ENCODE assay signal across 9 mouse cellular contexts in genomic region chr6:120466609-120467329, GRCm38 (mm10). TPM values are rescaled to one million over a fixed set of nuclear protein-coding genes. Genes with fewer than 3 reads are reported as not detected.
DNase-seq lines count a peak whose midpoint lies in the region; ATAC-seq and TF ChIP-seq lines count a peak whose summit lies in the region.
"Had no signal": no experiment of that assay in that cellular context is flagged by ENCODE, and none has a peak within 500 bp of the region (broad histone marks: within the 10 kb centered on the region; RNA-seq: fewer than 3 reads in every experiment).

No protein-coding gene starts in this region.

- H3K4me1 ChIP-seq in liver, embryonic 16.5 days (ENCODE audit: control insufficient read depth, low read depth, low read length), result peaks cover 52% of the 10 kb centered on the region
- peaks cover 13% of the 10 kb centered on the region for H3K4me1 ChIP-seq in intestine, embryonic 15.5 days (replicated peaks)

- H3K4me2 ChIP-seq in liver, embryonic 16.5 days (ENCODE audit: low read depth, low read length), result peak overlapping the region; percentile 41
- H3K4me2 ChIP-seq in intestine, embryonic 15.5 days (replicated peaks), result no peak overlapping the region
- H3K4me2 ChIP-seq: hindbrain, embryonic 15.5 days had no signal

- no peaks in the 10 kb centered on the region for H3K36me3 ChIP-seq in liver, embryonic 16.5 days (ENCODE audit: control insufficient read depth, insufficient read depth)
- no peaks in the 10 kb centered on the region for H3K36me3 ChIP-seq in intestine, embryonic 15.5 days
- H3K36me3 ChIP-seq: hindbrain, embryonic 15.5 days had no signal

- H3K27ac ChIP-seq in layer of hippocampus, adult 2 months, result no peak overlapping the region
- H3K27ac ChIP-seq in liver, embryonic 16.5 days (ENCODE audit: low read length), result peak overlapping the region; percentile 60
- no peak overlapping the region for H3K27ac ChIP-seq in intestine, embryonic 15.5 days
- H3K27ac ChIP-seq: hindbrain, embryonic 15.5 days had no signal

- 18% methylated on average over 10 of the region's 10 CpGs for WGBS in liver, embryonic 16.5 days (ENCODE audit: insufficient replicate concordance)
- 77% methylated on average over 10 of the region's 10 CpGs for WGBS in intestine, embryonic 15.5 days

- ATAC-seq in activated CD4-positive, CD25-positive, alpha-beta regulatory T cell, adult 4 months, result peak; percentile 73
- ATAC-seq in liver, embryonic 16.5 days (ENCODE audit: low read depth), result no peak
- ATAC-seq in intestine, embryonic 15.5 days, result no peak

- no peak overlapping the region for H3K4me3 ChIP-seq in layer of hippocampus, adult 2 months
- no peak overlapping the region for H3K4me3 ChIP-seq in liver, embryonic 16.5 days (ENCODE audit: low read depth, low read length)
- H3K4me3 ChIP-seq in intestine, embryonic 15.5 days (replicated peaks), result no peak overlapping the region
- H3K4me3 ChIP-seq: hindbrain, embryonic 15.5 days had no signal

- peaks cover 5% of the 10 kb centered on the region; the same call in 1 of the 2 replicates for H3K27me3 ChIP-seq in liver, embryonic 16.5 days (ENCODE audit: control insufficient read depth, insufficient read depth, low read depth, low read length)
- H3K27me3 ChIP-seq in intestine, embryonic 15.5 days (replicated peaks), result peaks cover 8% of the 10 kb centered on the region

- H3K9ac ChIP-seq in liver, embryonic 16.5 days (ENCODE audit: low read depth, low read length), result no peak overlapping the region
- H3K9ac ChIP-seq in intestine, embryonic 15.5 days, result no peak overlapping the region
- H3K9ac ChIP-seq: hindbrain, embryonic 15.5 days had no signal

- TF ChIP-seq CTCF in layer of hippocampus, adult 2 months (conservative IDR thresholded peaks at IDR 0.05), result peak; percentile 28

- H3K9me3 ChIP-seq in liver, embryonic 16.5 days (replicated peaks; ENCODE audit: control insufficient read depth, low read length), result no peaks in the 10 kb centered on the region
- H3K9me3 ChIP-seq in intestine, embryonic 15.5 days, result no peaks in the 10 kb centered on the region
- H3K9me3 ChIP-seq: hindbrain, embryonic 15.5 days had no signal

- DNase-seq in layer of hippocampus, adult 2 months (ENCODE audit: low spot score in 2 of 2), result no peak
- DNase-seq in layer of hippocampus, postnatal 10 days (ENCODE audit: low spot score in 2 of 2), result no peak
- peak; percentile 87 for DNase-seq in thymus, postnatal 0 days (ENCODE audit: low spot score)
- no peak for DNase-seq in right cerebral cortex, adult 18-20 months
- no peak for DNase-seq in frontal cortex, postnatal 25 days (ENCODE audit: low spot score in 2 of 2)

RNA-seq across cellular contexts. Expression of gene Il17ra, which starts 3.7 kb away (rescaled TPM):
- total RNA-seq in layer of hippocampus, adult 2 months (2021), result 1 to 10 TPM; 6.7 to 8.1 TPM
- total RNA-seq in layer of hippocampus, postnatal 10 days (2021), result 1 to 10 TPM; 4.0 to 4.1 TPM
- 10 to 100 TPM; 19.0 to 22.5 TPM for polyA plus RNA-seq in activated CD4-positive, CD25-positive, alpha-beta regulatory T cell, adult 4 months (2017; shearing (Covaris generic))
- 11.4 and 13.0 TPM in 2 replicates for polyA plus RNA-seq in liver, embryonic 16.5 days (2015; fragmentation: Nextera tagmentation; extraction: Ambion mirVana)
- polyA plus RNA-seq in thymus, postnatal 0 days (2015; fragmentation: Nextera tagmentation; extraction: Ambion mirVana), result 57.9 and 67.5 TPM in 2 replicates
- 5.2 and 6.7 TPM in 2 replicates for polyA plus RNA-seq in intestine, embryonic 15.5 days (2015; fragmentation: Nextera tagmentation; extraction: Ambion mirVana)

RNA-seq across cellular contexts. Expression of gene Tmem121b, which starts 26.8 kb away (rescaled TPM):
- 10 to 100 TPM; 38.2 to 38.6 TPM for total RNA-seq in layer of hippocampus, adult 2 months (2021)
- total RNA-seq in layer of hippocampus, postnatal 10 days (2021), result 10 to 100 TPM; 38.2 to 42.5 TPM
- polyA plus RNA-seq in activated CD4-positive, CD25-positive, alpha-beta regulatory T cell, adult 4 months (2017; shearing (Covaris generic)), result under 1 TPM; 0.13 to 0.22 TPM
- not detected in 2 replicates for polyA plus RNA-seq in liver, embryonic 16.5 days (2015; fragmentation: Nextera tagmentation; extraction: Ambion mirVana)
- 0.31 and 0.42 TPM in 2 replicates for polyA plus RNA-seq in thymus, postnatal 0 days (2015; fragmentation: Nextera tagmentation; extraction: Ambion mirVana)
- 0.05 and 0.10 TPM in 2 replicates for polyA plus RNA-seq in intestine, embryonic 15.5 days (2015; fragmentation: Nextera tagmentation; extraction: Ambion mirVana)
